Mouse (Mus musculus): ENCODE results near the gene Pacsin2.
A peak's percentile ranks its signal among the peaks of the same experiment; 100 is the strongest.
"Not testable (repeated sequence)": the region's sequence is repeated elsewhere in the genome, so short reads cannot be mapped to it uniquely, and the experiment has no call there.

Gene Pacsin2

GRCm38 (mm10) chr15:83479818-83480217, 15.4 kb upstream of the Pacsin2 start:
- DNase-seq (ENCODE audit: low spot score in 2 of 2) = no peak

- no peak for DNase-seq (ENCODE audit: low spot score in 2 of 2)
These were observed 13.7 kb upstream of the Pacsin2 start for GRCm38 (mm10) chr15:83478096-83478495.

GRCm38 (mm10) chr15:83476593-83477273, 12.3 kb upstream of the Pacsin2 start:
- no peak for DNase-seq (ENCODE audit: low spot score in 2 of 2)

GRCm38 (mm10) chr15:83474466-83474836, 10.0 kb upstream of the Pacsin2 start:
- DNase-seq (ENCODE audit: low spot score in 2 of 2) = no peak

- no peak for DNase-seq (ENCODE audit: low spot score in 2 of 2)
These were observed 9.5 kb upstream of the Pacsin2 start for GRCm38 (mm10) chr15:83473832-83474465.

- no peak for DNase-seq (ENCODE audit: low spot score in 2 of 2)
These were observed 8.8 kb upstream of the Pacsin2 start for GRCm38 (mm10) chr15:83473251-83473650.

GRCm38 (mm10) chr15:83471476-83471875, 7.1 kb upstream of the Pacsin2 start:
- DNase-seq (ENCODE audit: low spot score in 2 of 2) = no peak

GRCm38 (mm10) chr15:83470443-83470842, 6.0 kb upstream of the Pacsin2 start:
- DNase-seq (ENCODE audit: low spot score in 2 of 2) = no peak

GRCm38 (mm10) chr15:83469279-83469821, 4.9 kb upstream of the Pacsin2 start:
- no peak for DNase-seq (ENCODE audit: low spot score in 2 of 2)

- DNase-seq (ENCODE audit: low spot score in 2 of 2) = no peak
These were observed 3.0 kb upstream of the Pacsin2 start for GRCm38 (mm10) chr15:83467232-83467966.

GRCm38 (mm10) chr15:83466331-83466730, 1.9 kb upstream of the Pacsin2 start:
- no peak for DNase-seq (ENCODE audit: low spot score in 2 of 2)

- peak in 1 of 2 experiments; percentile 18 for DNase-seq (ENCODE audit: low spot score in 2 of 2)
These were observed 672 bp upstream of the Pacsin2 start for GRCm38 (mm10) chr15:83464905-83465650.

- no peak for DNase-seq (ENCODE audit: low spot score in 2 of 2)
These were observed 880 bp downstream of the Pacsin2 start for GRCm38 (mm10) chr15:83463369-83464082.

- not testable (repeated sequence) for DNase-seq (ENCODE audit: low spot score in 2 of 2)
These were observed 2.1 kb downstream of the Pacsin2 start for GRCm38 (mm10) chr15:83462349-83462748.

- DNase-seq (ENCODE audit: low spot score in 2 of 2) = no peak
These were observed 3.5 kb downstream of the Pacsin2 start for GRCm38 (mm10) chr15:83460891-83461290.

GRCm38 (mm10) chr15:83457541-83457940, 6.9 kb downstream of the Pacsin2 start:
- no peak for DNase-seq (ENCODE audit: low spot score in 2 of 2)

GRCm38 (mm10) chr15:83455637-83456036, 8.8 kb downstream of the Pacsin2 start:
- DNase-seq (ENCODE audit: low spot score in 2 of 2) = no peak

GRCm38 (mm10) chr15:83455034-83455433, 9.4 kb downstream of the Pacsin2 start:
- no peak for DNase-seq (ENCODE audit: low spot score in 2 of 2)

GRCm38 (mm10) chr15:83454419-83454818, 10.0 kb downstream of the Pacsin2 start:
- DNase-seq (ENCODE audit: low spot score in 2 of 2) = no peak

- DNase-seq (ENCODE audit: low spot score in 2 of 2) = no peak
These were observed 10.5 kb downstream of the Pacsin2 start for GRCm38 (mm10) chr15:83453879-83454278.

- no peak for DNase-seq (ENCODE audit: low spot score in 2 of 2)
These were observed 12.1 kb downstream of the Pacsin2 start for GRCm38 (mm10) chr15:83452219-83452760.
